Mouse (Mus musculus) neural tube, embryonic 12.5 days (tissue): ENCODE results near the gene Morn1. TPM values are rescaled to one million over a fixed set of nuclear protein-coding genes. Genes with fewer than 3 reads are reported as not detected.

Experiments used
- ATAC-seq: fragments of 200-750 bp; cut with Nextera tagmentation; 2 replicates; pipeline ENCODE4 v1.8.0; 2017; ENCODE audit warnings: low read depth, mild to moderate bottlenecking, moderate TSS enrichment, moderate library complexity; ENCODE audit not compliant: low FRiP score
- H3K27ac ChIP-seq: fragments of 300-500 bp; sonication (generic); 2 replicates; pipeline ENCODE4 v1.5.1; 2016
- H3K27me3 ChIP-seq: fragments of 300-500 bp; sonication (generic); replicated peaks from 2 replicates; pipeline ENCODE4 v1.6.1; 2016; ENCODE audit warnings: mild to moderate bottlenecking
- H3K36me3 ChIP-seq: fragments of 300-500 bp; sonication (generic); 2 replicates; pipeline ENCODE4 v1.6.1; 2016; ENCODE audit warnings: mild to moderate bottlenecking
- H3K4me1 ChIP-seq: fragments of 300-500 bp; sonication (generic); 2 replicates; pipeline ENCODE4 v1.6.1; 2016
- H3K4me2 ChIP-seq: fragments of 300-500 bp; sonication (generic); replicated peaks from 2 replicates; pipeline ENCODE4 v1.6.1; 2016; ENCODE audit warnings: mild to moderate bottlenecking
- H3K4me3 ChIP-seq: fragments of 300-500 bp; sonication (generic); 2 replicates; pipeline ENCODE4 v1.5.1; 2016
- H3K9ac ChIP-seq: fragments of 300-500 bp; sonication (generic); 2 replicates; pipeline ENCODE4 v1.6.1; 2016; ENCODE audit warnings: mild to moderate bottlenecking
- H3K9me3 ChIP-seq: fragments of 300-500 bp; sonication (generic); 2 replicates; pipeline ENCODE4 v1.6.1; 2016; ENCODE audit warnings: mild to moderate bottlenecking
- WGBS: fragments of 180-500 bp; shearing (Covaris S2); methylation state at CpG from one replicate; pipeline ENCODE4 v1.1.7; 2016; 5-methylcytosine and 5-hydroxymethylcytosine counted together
- polyA plus RNA-seq: library from polyadenylated mRNA; unstranded; fragments of >200 nt; fragmentation: Nextera tagmentation; extraction: Ambion mirVana; gene quantifications from 2 replicates; pipeline ENCODE4 v1.2.1, GENCODE M21; 2016

The Morn1 gene
- polyA plus RNA-seq, 1 experiment from 2014 or later, result 6.0 TPM

GRCm38 (mm10) chr4:155157871-155158542, 71.6 kb downstream of the Morn1 start:
- ATAC-seq, result no peak
- no peaks in the 10 kb centered on the region for H3K27me3 ChIP-seq
- no peak overlapping the region for H3K4me2 ChIP-seq
- H3K27ac ChIP-seq, result no peak overlapping the region
- 88% methylated on average over 27 of the region's 27 CpGs for WGBS
- H3K9ac ChIP-seq, result no peak overlapping the region
- peaks cover 47% of the 10 kb centered on the region for H3K36me3 ChIP-seq
- peaks cover 22% of the 10 kb centered on the region for H3K4me1 ChIP-seq
- H3K4me3 ChIP-seq, result no peak overlapping the region
- H3K9me3 ChIP-seq, result no peaks in the 10 kb centered on the region

GRCm38 (mm10) chr4:155158543-155158917, 72.2 kb downstream of the Morn1 start:
- Histone ChIP-seq H3K36me3 (peaks cover 47% of the 10 kb centered on the region), H3K4me1 (peaks cover 28% of the 10 kb centered on the region), H3K9ac (no peak overlapping the region), H3K27ac (no peak overlapping the region), H3K9me3 (no peaks in the 10 kb centered on the region), H3K4me3 (no peak overlapping the region), H3K27me3 (no peaks in the 10 kb centered on the region), H3K4me2 (no peak overlapping the region)
- 84% methylated on average over 8 of the region's 8 CpGs for WGBS
- no peak for ATAC-seq

GRCm38 (mm10) chr4:155162433-155163319, 76.3 kb downstream of the Morn1 start:
- H3K4me1 ChIP-seq, result peaks cover 41% of the 10 kb centered on the region
- ATAC-seq, result no peak
- peak overlapping the region; percentile 27 for H3K4me2 ChIP-seq
- no peak overlapping the region for H3K27ac ChIP-seq
- WGBS, result 76% methylated on average over 7 of the region's 7 CpGs
- H3K4me3 ChIP-seq, result no peak overlapping the region
- H3K27me3 ChIP-seq, result no peaks in the 10 kb centered on the region
- H3K36me3 ChIP-seq, result peaks cover 21% of the 10 kb centered on the region
- no peaks in the 10 kb centered on the region for H3K9me3 ChIP-seq
- H3K9ac ChIP-seq, result no peak overlapping the region

- H3K4me3 ChIP-seq, result no peak overlapping the region
- peak overlapping the region; percentile 27 for H3K4me2 ChIP-seq
- peaks cover 41% of the 10 kb centered on the region for H3K4me1 ChIP-seq
- 64% methylated on average over 4 of the region's 4 CpGs for WGBS
- H3K9me3 ChIP-seq, result no peaks in the 10 kb centered on the region
- no peak overlapping the region for H3K27ac ChIP-seq
- H3K36me3 ChIP-seq, result peaks cover 15% of the 10 kb centered on the region
- H3K27me3 ChIP-seq, result no peaks in the 10 kb centered on the region
- ATAC-seq, result 0 out of 2 replicates have a peak, but pooled peaks have one; percentile 26
- no peak overlapping the region for H3K9ac ChIP-seq
Measured at GRCm38 (mm10) chr4:155163320-155163651, 76.9 kb downstream of the Morn1 start.

GRCm38 (mm10) chr4:155163685-155164084, 77.3 kb downstream of the Morn1 start:
- Histone ChIP-seq H3K9ac (no peak overlapping the region), H3K27ac (no peak overlapping the region), H3K36me3 (peaks cover 11% of the 10 kb centered on the region), H3K27me3 (no peaks in the 10 kb centered on the region), H3K9me3 (no peaks in the 10 kb centered on the region), H3K4me2 (no peak overlapping the region), H3K4me1 (peaks cover 41% of the 10 kb centered on the region), H3K4me3 (no peak overlapping the region)
- 46% methylated on average over 8 of the region's 8 CpGs for WGBS
- 0 out of 2 replicates have a peak, but pooled peaks have one; percentile 9 for ATAC-seq

- peaks cover 41% of the 10 kb centered on the region for H3K4me1 ChIP-seq
- no peak overlapping the region for H3K27ac ChIP-seq
- H3K9ac ChIP-seq, result no peak overlapping the region
- no peak for ATAC-seq
- H3K27me3 ChIP-seq, result no peaks in the 10 kb centered on the region
- H3K36me3 ChIP-seq, result peaks cover 2% of the 10 kb centered on the region
- H3K4me2 ChIP-seq, result no peak overlapping the region
- no peak overlapping the region for H3K4me3 ChIP-seq
- no peaks in the 10 kb centered on the region for H3K9me3 ChIP-seq
- WGBS, result 82% methylated on average over 6 of the region's 6 CpGs
Measured at GRCm38 (mm10) chr4:155164550-155164949, 78.2 kb downstream of the Morn1 start.

GRCm38 (mm10) chr4:155165861-155166260, 79.5 kb downstream of the Morn1 start:
- Histone ChIP-seq H3K27ac (no peak overlapping the region), H3K36me3 (no peaks in the 10 kb centered on the region), H3K4me1 (peaks cover 44% of the 10 kb centered on the region), H3K27me3 (no peaks in the 10 kb centered on the region), H3K9ac (no peak overlapping the region), H3K9me3 (no peaks in the 10 kb centered on the region), H3K4me3 (no peak overlapping the region), H3K4me2 (no peak overlapping the region)
- ATAC-seq, result no peak

- Histone ChIP-seq H3K27me3 (no peaks in the 10 kb centered on the region), H3K9me3 (no peaks in the 10 kb centered on the region), H3K4me1 (peaks cover 44% of the 10 kb centered on the region), H3K36me3 (no peaks in the 10 kb centered on the region), H3K27ac (no peak overlapping the region), H3K9ac (no peak overlapping the region), H3K4me2 (no peak overlapping the region), H3K4me3 (no peak overlapping the region)
- WGBS, result 97% methylated on average over 8 of the region's 8 CpGs
- ATAC-seq, result no peak
Measured at GRCm38 (mm10) chr4:155168835-155169252, 82.5 kb downstream of the Morn1 start.

- Histone ChIP-seq H3K36me3 (no peaks in the 10 kb centered on the region), H3K4me3 (no peak overlapping the region), H3K9ac (no peak overlapping the region), H3K4me2 (no peak overlapping the region), H3K27me3 (no peaks in the 10 kb centered on the region), H3K27ac (no peak overlapping the region), H3K4me1 (peaks cover 51% of the 10 kb centered on the region), H3K9me3 (no peaks in the 10 kb centered on the region)
- ATAC-seq, result no peak
- 81% methylated on average over 8 of the region's 8 CpGs for WGBS
Measured at GRCm38 (mm10) chr4:155170614-155171212, 84.3 kb downstream of the Morn1 start.

GRCm38 (mm10) chr4:155171961-155172533, 85.7 kb downstream of the Morn1 start:
- Histone ChIP-seq H3K4me2 (0 out of 2 replicates have a peak overlapping the region, but pooled peaks have one; percentile 51), H3K27ac (no peak overlapping the region), H3K27me3 (no peaks in the 10 kb centered on the region), H3K9me3 (no peaks in the 10 kb centered on the region), H3K36me3 (no peaks in the 10 kb centered on the region), H3K4me1 (peaks cover 63% of the 10 kb centered on the region), H3K4me3 (no peak overlapping the region), H3K9ac (no peak overlapping the region)
- ATAC-seq, result no peak
- 56% methylated on average over 5 of the region's 5 CpGs for WGBS

- peak overlapping the region; percentile 42 for H3K9ac ChIP-seq
- peak overlapping the region; percentile 89 for H3K27ac ChIP-seq
- peaks cover 74% of the 10 kb centered on the region for H3K4me1 ChIP-seq
- ATAC-seq, result peak; percentile 90
- no peaks in the 10 kb centered on the region for H3K36me3 ChIP-seq
- H3K9me3 ChIP-seq, result no peaks in the 10 kb centered on the region
- H3K27me3 ChIP-seq, result no peaks in the 10 kb centered on the region
- 5% methylated on average over 21 of the region's 21 CpGs for WGBS
- H3K4me2 ChIP-seq, result peak overlapping the region; percentile 51
- H3K4me3 ChIP-seq, result peak overlapping the region; percentile 10; the same call in 1 of the 2 replicates
Measured at GRCm38 (mm10) chr4:155172909-155173821, 86.8 kb downstream of the Morn1 start.
